Mouse (Mus musculus) gastrocnemius, adult 2 months (tissue): ENCODE results near the gene Twsg1. TPM values are rescaled to one million over a fixed set of nuclear protein-coding genes. Genes with fewer than 3 reads are reported as not detected.

Experiments used
- DNase-seq: peaks from one replicate; pipeline ENCODE4 v3.0.0; 2022
- H3K27ac ChIP-seq: fragments of 200-600 bp; 2 replicates; pipeline ENCODE4 v1.8.1; 2022; ENCODE audit warnings: mild to moderate bottlenecking
- H3K4me3 ChIP-seq: fragments of 200-600 bp; 2 replicates; pipeline ENCODE4 v1.8.1; 2022; ENCODE audit warnings: mild to moderate bottlenecking, moderate library complexity
- CTCF ChIP-seq: fragments of 200-600 bp; IDR thresholded peaks from 2 replicates; pipeline ENCODE4 v1.8.1; 2022; ENCODE audit warnings: antibody characterized with exemption, mild to moderate bottlenecking, moderate library complexity
- intact Hi-C: fragments of 180-260 bp; cut with DNase I; formaldehyde crosslinking; loops from one replicate; pipeline ENCODE4 v1.15.1; 2025
- total RNA-seq, 2 experiments: library from RNA; stranded (reverse); gene quantifications; 2 replicates each; pipeline ENCODE4 v1.2.3; 2021

Twsg1 gene
- total RNA-seq, 2 experiments from 2014 or later: 25.2 to 31.6 TPM

DNA sequence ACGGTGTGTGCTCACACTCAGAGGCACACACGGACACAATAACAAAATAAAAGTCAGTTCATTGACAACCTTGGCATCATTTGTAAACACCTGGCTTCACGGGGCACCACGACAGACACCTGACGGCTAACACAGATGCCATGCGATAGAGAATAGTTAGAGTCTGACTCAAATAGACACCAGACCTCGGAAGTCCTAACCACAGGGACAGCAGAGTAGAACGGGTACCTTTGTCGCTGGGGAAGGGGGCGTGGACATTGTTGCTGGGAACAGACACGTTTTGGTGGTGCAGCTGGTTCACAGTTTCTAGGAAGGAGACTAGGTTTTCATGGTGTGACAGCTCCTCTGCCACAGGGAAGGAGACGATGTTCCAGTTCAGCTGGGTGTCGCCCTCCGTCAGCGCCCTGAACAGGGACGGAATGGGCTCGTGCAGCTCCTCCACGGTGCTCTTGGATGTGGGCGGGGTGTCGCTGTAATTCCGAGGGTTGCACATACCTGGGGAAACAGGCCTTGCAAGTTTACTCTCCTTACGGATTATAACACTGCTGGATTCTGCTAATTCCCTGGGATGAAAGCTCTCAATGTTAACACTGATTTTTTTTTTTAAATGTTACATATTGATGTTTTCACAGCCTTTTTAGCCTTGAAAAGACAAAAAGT, 21.6 kb downstream of the Twsg1 start:
- intact Hi-C loops: no loop called here
- no peak overlapping the region for H3K27ac ChIP-seq
- no peak overlapping the region for H3K4me3 ChIP-seq
- no peak for DNase-seq
- TF ChIP-seq CTCF: no peak

GRCm38 (mm10) chr17:65927077-65927476, 23.9 kb downstream of the Twsg1 start:
- intact Hi-C loops: no loop called here
- no peak overlapping the region for H3K27ac ChIP-seq
- TF ChIP-seq CTCF: no peak
- DNase-seq: no peak
- no peak overlapping the region for H3K4me3 ChIP-seq

DNA sequence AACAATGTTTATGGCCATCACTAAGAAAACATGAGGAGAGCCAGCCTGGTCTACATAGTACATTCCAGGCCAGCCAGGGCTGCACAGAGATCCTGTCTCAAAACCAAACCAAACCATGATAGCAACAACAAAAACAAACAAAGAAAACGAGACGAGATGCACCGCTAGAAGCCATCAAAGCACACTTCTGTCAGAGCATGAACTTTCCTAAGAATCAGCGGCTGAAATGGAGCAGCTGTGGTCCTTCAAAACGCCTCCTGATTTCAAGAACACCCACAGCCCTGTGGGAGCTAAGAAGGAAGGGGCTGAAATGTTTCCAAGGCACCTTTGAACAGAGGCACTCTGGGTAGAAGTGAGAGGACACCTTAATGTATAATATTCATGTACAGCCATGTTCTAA, 26.8 kb downstream of the Twsg1 start:
- no peak for DNase-seq
- intact Hi-C loops: no loop called here
- TF ChIP-seq CTCF: no peak
- H3K4me3 ChIP-seq: no peak overlapping the region
- no peak overlapping the region for H3K27ac ChIP-seq

- Histone ChIP-seq H3K4me3 (no peak overlapping the region), H3K27ac (no peak overlapping the region)
- DNase-seq: no peak
- intact Hi-C loops: no loop called here
- TF ChIP-seq CTCF: no peak
Observed at GRCm38 (mm10) chr17:65921975-65922374, 29.1 kb downstream of the Twsg1 start.

DNA sequence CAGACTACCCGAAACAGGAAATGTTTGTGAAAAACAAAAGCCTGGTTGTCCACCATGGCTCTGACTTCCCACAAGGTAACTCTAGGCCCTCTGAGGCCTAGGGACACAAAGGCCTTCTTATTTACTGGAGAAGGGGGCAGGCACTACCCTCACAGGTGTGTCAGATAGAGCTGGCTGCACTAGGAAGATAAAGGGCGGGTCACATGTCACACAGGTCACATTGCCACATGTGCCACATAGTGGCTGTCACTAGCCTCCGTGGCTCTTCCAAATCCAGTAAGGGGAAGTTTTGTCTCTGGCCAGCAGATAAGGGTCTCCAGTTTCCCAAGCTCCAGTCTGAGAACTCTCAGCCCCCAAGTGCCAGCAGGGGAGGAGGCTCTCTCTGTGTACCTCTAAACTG, 31.8 kb downstream of the Twsg1 start:
- no peak for TF ChIP-seq CTCF
- intact Hi-C loops: no loop called here
- H3K4me3 ChIP-seq: no peak overlapping the region
- H3K27ac ChIP-seq: no peak overlapping the region
- no peak for DNase-seq

GRCm38 (mm10) chr17:65916135-65916668, 34.8 kb downstream of the Twsg1 start:
- H3K4me3 ChIP-seq: peak overlapping the region; percentile 52
- peak overlapping the region; percentile 85 for H3K27ac ChIP-seq
- no peak for TF ChIP-seq CTCF
- peak; percentile 93 for DNase-seq
- intact Hi-C loops: no loop called here

DNA sequence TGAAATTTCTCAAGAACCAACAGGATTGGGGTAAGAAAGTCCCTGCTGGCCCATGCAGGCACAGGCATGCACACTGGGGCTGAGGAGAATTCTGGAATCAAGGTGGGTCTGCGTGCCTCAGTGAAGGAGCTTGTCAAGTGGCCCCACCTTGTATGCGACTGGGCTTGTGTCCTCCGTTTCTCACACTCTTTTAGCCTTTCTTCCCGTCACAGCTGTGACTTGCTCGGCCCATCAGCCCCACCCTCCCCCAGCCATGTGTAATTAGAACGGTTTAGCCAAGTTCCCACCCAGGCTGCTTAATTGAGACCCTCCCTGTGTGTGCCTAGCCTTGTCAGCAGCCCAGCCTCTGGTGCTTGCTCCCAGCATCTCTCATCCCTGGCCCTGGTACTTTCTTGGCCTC, 36.9 kb downstream of the Twsg1 start:
- DNase-seq: no peak

DNA sequence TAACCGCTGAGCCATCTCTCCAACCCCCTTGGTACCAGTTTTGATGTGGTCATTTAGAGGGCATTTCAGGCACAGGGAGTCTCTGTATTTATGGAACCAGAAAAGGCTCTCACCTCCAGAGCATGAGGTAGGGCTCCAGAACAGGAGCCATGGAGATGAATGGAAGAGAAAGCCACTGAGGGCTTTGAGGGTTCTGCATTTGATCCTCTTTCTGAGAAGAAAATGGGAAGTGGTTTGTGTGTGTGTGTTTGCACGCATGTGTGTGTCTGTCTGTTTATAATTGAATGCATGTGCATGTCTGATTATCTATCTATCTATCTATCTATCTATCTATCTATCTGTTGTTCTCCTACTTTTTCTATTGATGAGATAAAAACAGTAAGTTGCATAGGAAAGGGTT, 38.8 kb downstream of the Twsg1 start:
- TF ChIP-seq CTCF: no peak
- no peak overlapping the region for H3K4me3 ChIP-seq
- H3K27ac ChIP-seq: no peak overlapping the region
- intact Hi-C loops: no loop called here
- no peak for DNase-seq

More for the DNA sequence above, 36.9 kb downstream of the Twsg1 start:
- intact Hi-C loops: no loop called here
- Histone ChIP-seq H3K4me3 (no peak overlapping the region), H3K27ac (no peak overlapping the region)
- TF ChIP-seq CTCF: no peak

GRCm38 (mm10) chr17:65911285-65912069, 39.5 kb downstream of the Twsg1 start:
- Histone ChIP-seq H3K27ac (no peak overlapping the region), H3K4me3 (no peak overlapping the region)
- no peak for DNase-seq
- intact Hi-C loops: no loop called here
- TF ChIP-seq CTCF: no peak

DNA sequence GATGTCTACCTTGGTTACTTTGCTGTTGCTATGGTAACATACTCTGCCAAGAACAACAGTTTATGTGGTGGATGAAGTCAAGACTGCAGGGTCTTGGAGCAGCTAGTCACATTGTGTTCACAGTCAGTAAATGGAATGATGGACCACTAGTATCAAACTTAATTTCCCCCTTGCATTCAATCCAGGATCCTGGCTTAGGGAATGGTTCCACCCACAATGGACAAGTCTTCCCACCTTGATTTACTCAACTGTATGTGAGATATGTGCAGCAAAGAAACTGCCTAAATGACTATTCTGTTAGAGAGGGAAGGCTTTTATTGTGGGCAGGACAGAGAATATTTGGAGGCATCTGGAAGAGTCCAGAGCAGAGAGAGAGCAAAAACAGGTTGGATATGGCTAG, 42.8 kb downstream of the Twsg1 start:
- no peak overlapping the region for H3K4me3 ChIP-seq
- no peak for TF ChIP-seq CTCF
- no peak overlapping the region for H3K27ac ChIP-seq
- intact Hi-C loops: no loop called here
- DNase-seq: no peak

DNA sequence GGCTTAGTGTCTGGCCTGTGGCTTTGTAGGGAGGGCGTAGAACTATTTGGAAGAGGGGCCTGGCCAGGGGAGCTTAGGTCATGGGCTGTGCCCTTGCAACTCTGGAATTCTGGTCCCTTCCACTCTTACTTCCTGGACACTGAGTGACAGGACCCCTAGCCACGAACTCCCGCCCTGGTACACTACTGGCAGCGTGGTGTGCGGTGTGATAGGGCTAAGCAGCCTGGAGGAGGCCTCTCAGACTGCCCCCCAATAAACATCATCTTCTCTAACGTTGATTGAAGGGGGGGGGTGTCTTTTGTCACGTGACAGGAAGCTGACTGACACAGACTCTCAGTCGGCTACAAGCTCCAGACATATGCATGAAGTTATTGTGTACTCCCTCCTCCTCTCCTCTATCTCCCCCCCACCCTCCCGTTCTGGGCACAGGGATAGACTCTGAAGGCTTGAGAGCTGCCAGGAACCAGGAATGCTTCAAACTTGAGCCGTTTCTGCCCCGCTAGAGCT, 44.1 kb downstream of the Twsg1 start:
- TF ChIP-seq CTCF: no peak
- no peak for DNase-seq
- H3K27ac ChIP-seq: peak overlapping the region; percentile 20; the same call in 1 of the 2 replicates
- intact Hi-C loops: no loop called here
- H3K4me3 ChIP-seq: peak overlapping the region; percentile 43

- Histone ChIP-seq H3K27ac (peak overlapping the region; percentile 20; the same call in 1 of the 2 replicates), H3K4me3 (peak overlapping the region; percentile 43)
- intact Hi-C loops: no loop called here
- DNase-seq: no peak
- no peak for TF ChIP-seq CTCF
Observed at GRCm38 (mm10) chr17:65906313-65906894, 44.6 kb downstream of the Twsg1 start.

- intact Hi-C loops: no loop called here
- no peak for TF ChIP-seq CTCF
- H3K4me3 ChIP-seq: peak overlapping the region; percentile 47
- no peak overlapping the region for H3K27ac ChIP-seq
- peak; percentile 41 for DNase-seq
Observed at GRCm38 (mm10) chr17:65905241-65905640, 45.8 kb downstream of the Twsg1 start.
